Mouse (Mus musculus) bone marrow macrophage, adult 2 months (primary cell): ENCODE measurements around the gene Akap6.

Source experiments
- CTCF ChIP-seq: IDR thresholded peaks from 2 replicates; pipeline ENCODE4 v1.5.1; 2012; ENCODE audit warnings: low read depth, mild to moderate bottlenecking, low read length, moderate library complexity
- POLR2A ChIP-seq: IDR thresholded peaks from 2 replicates; pipeline ENCODE4 v1.6.1; 2012; ENCODE audit warnings: mild to moderate bottlenecking, low read depth, low read length, borderline replicate concordance

- TF ChIP-seq CTCF = no peak
- TF ChIP-seq POLR2A = no peak
Observed at GRCm38 (mm10) chr12:52790350-52790768, 91.2 kb downstream of the Akap6 start.
